Mouse (Mus musculus) G1E (cell line): ENCODE data around the gene Pex14. TPM values are rescaled to one million over a fixed set of nuclear protein-coding genes. Genes with fewer than 3 reads are reported as not detected.
A peak's percentile ranks its signal among the peaks of the same experiment; 100 is the strongest.

Experiments used
- ATAC-seq: 2 replicates; pipeline ENCODE4 v1.8.0; 2016; ENCODE audit warnings: mild to moderate bottlenecking; ENCODE audit not compliant: insufficient number of reproducible peaks, poor library complexity, low FRiP score, severe bottlenecking; ENCODE audit errors: extremely low read depth
- DNase-seq: peaks from one replicate; pipeline ENCODE4 v3.0.0; 2012; ENCODE audit warnings: low spot score
- H3K27me3 ChIP-seq: 2 replicates; pipeline ENCODE4 v1.6.1; 2012; ENCODE audit warnings: mild to moderate bottlenecking, low read length, inconsistent platforms; ENCODE audit not compliant: insufficient read depth
- H3K36me3 ChIP-seq: replicated peaks from 2 replicates; pipeline ENCODE3; 2012; ENCODE audit warnings: mild to moderate bottlenecking, inconsistent platforms
- H3K4me1 ChIP-seq: 2 replicates; pipeline ENCODE4 v1.6.1; 2012; ENCODE audit warnings: low read depth, low read length, inconsistent platforms, mixed read lengths; ENCODE audit not compliant: insufficient read depth
- H3K4me3 ChIP-seq: 2 replicates; pipeline ENCODE4 v1.5.1; 2012; ENCODE audit warnings: low read depth, mild to moderate bottlenecking, inconsistent platforms, low read length, moderate library complexity, mixed read lengths
- H3K9me3 ChIP-seq: replicated peaks from 2 replicates; pipeline ENCODE4 v1.6.1; 2012; ENCODE audit warnings: inconsistent platforms
- CTCF ChIP-seq: IDR thresholded peaks from 2 replicates; pipeline ENCODE4 v1.5.1; 2012; ENCODE audit warnings: low read depth, low read length, inconsistent platforms, mixed read lengths
- GATA1 ChIP-seq: IDR thresholded peaks from 2 replicates; pipeline ENCODE4 v1.6.1; 2012; ENCODE audit warnings: borderline replicate concordance, low read length, inconsistent platforms, mixed read lengths
- GATA2 ChIP-seq: IDR thresholded peaks from 2 replicates; pipeline ENCODE4 v1.6.1; 2012; ENCODE audit warnings: low read depth, low read length, inconsistent platforms, borderline replicate concordance
- POLR2AphosphoS5 ChIP-seq: IDR thresholded peaks from 2 replicates; pipeline ENCODE4 v1.6.1; 2012; ENCODE audit warnings: low read depth, low read length, inconsistent platforms; ENCODE audit not compliant: insufficient replicate concordance
- TAL1 ChIP-seq: conservative IDR thresholded peaks from 2 replicates; pipeline ENCODE4 v1.6.1; 2012; ENCODE audit warnings: low read depth, low read length, inconsistent platforms, mixed read lengths
- polyA plus RNA-seq: library from polyadenylated mRNA; stranded (reverse); fragments of >175 nt; gene quantifications from 2 replicates; pipeline ENCODE4 v1.2.3, GENCODE M21; 2012
- total RNA-seq, 2 experiments: library from RNA; stranded (forward) in 1 of 2; stranded (reverse) in 1 of 2; fragments of 200-1000 nt in 1 of 2; fragments of >200 nt in 1 of 2; fragmentation: Nextera tagmentation in 1 of 2; gene quantifications; 2 replicates each; pipeline ENCODE4 v1.2.3; 2014 to 2017

Gene Pex14
- total and polyA plus RNA-seq, 3 experiments: 13.3 to 47.5 (median 21.1) TPM

- Histone ChIP-seq H3K4me3 (no peak overlapping the region), H3K27me3 (no peaks in the 10 kb centered on the region), H3K36me3 (peaks cover 79% of the 10 kb centered on the region), H3K4me1 (peaks cover 7% of the 10 kb centered on the region; the same call in 1 of the 2 replicates), H3K9me3 (no peaks in the 10 kb centered on the region)
- no peak for TF ChIP-seq CTCF
- no peak for TF ChIP-seq POLR2AphosphoS5
- TF ChIP-seq TAL1: no peak
- no peak for TF ChIP-seq GATA2
- TF ChIP-seq GATA1: no peak
- DNase-seq: no peak
- no peak for ATAC-seq
Observed at GRCm38 (mm10) chr4:149075073-149075472, 24.6 kb downstream of the Pex14 start.

GRCm38 (mm10) chr4:149066672-149067551 is 32.8 kb downstream of the Pex14 start:
- H3K36me3 ChIP-seq: peaks cover 90% of the 10 kb centered on the region
- ATAC-seq (no peak; the same call in 1 of the 2 replicates), DNase-seq (peak; percentile 26)
- H3K27me3 ChIP-seq: no peaks in the 10 kb centered on the region
- H3K4me3 ChIP-seq: no peak overlapping the region
- no peaks in the 10 kb centered on the region for H3K9me3 ChIP-seq
- TF ChIP-seq GATA2: no peak
- no peak for TF ChIP-seq CTCF
- TF ChIP-seq TAL1: no peak
- no peak for TF ChIP-seq GATA1
- no peak for TF ChIP-seq POLR2AphosphoS5
- H3K4me1 ChIP-seq: peaks cover 16% of the 10 kb centered on the region

- TF ChIP-seq GATA1: no peak
- TF ChIP-seq POLR2AphosphoS5: no peak
- no peak for TF ChIP-seq GATA2
- no peak for TF ChIP-seq TAL1
- TF ChIP-seq CTCF: no peak
- ATAC-seq (no peak), DNase-seq (no peak)
- H3K4me3 ChIP-seq: no peak overlapping the region
- no peaks in the 10 kb centered on the region for H3K27me3 ChIP-seq
- H3K4me1 ChIP-seq: peaks cover 16% of the 10 kb centered on the region
- H3K9me3 ChIP-seq: no peaks in the 10 kb centered on the region
- H3K36me3 ChIP-seq: peaks cover 82% of the 10 kb centered on the region
Observed at GRCm38 (mm10) chr4:149064061-149064854, 35.4 kb downstream of the Pex14 start.

GRCm38 (mm10) chr4:149062406-149063318 is 37.0 kb downstream of the Pex14 start:
- peaks cover 83% of the 10 kb centered on the region for H3K36me3 ChIP-seq
- DNase-seq (no peak), ATAC-seq (no peak)

GRCm38 (mm10) chr4:149061432-149061718 is 38.3 kb downstream of the Pex14 start:
- H3K36me3 ChIP-seq: peaks cover 82% of the 10 kb centered on the region
- TF ChIP-seq GATA2 (no peak), CTCF (no peak), GATA1 (no peak), TAL1 (no peak), POLR2AphosphoS5 (no peak)
- peaks cover 3% of the 10 kb centered on the region for H3K4me1 ChIP-seq
- no peak overlapping the region for H3K4me3 ChIP-seq
- H3K27me3 ChIP-seq: no peaks in the 10 kb centered on the region
- DNase-seq (no peak), ATAC-seq (no peak)
- H3K9me3 ChIP-seq: no peaks in the 10 kb centered on the region

More at GRCm38 (mm10) chr4:149062406-149063318, 37.0 kb downstream of the Pex14 start:
- no peak for TF ChIP-seq CTCF
- no peaks in the 10 kb centered on the region for H3K27me3 ChIP-seq
- no peak overlapping the region for H3K4me3 ChIP-seq
- H3K4me1 ChIP-seq: peaks cover 16% of the 10 kb centered on the region
- H3K9me3 ChIP-seq: no peaks in the 10 kb centered on the region
